Mouse (Mus musculus) spleen, embryonic (tissue): ENCODE measurements at regions not wholly inside any gene's neighbourhood (a gene's known extent, or its start where the extent isn't known, plus 50 kb on each side); places are given as distances from the start of the nearest gene placed in this dataset.

Source experiments
- CTCF ChIA-PET: fragments of 350-600 bp; sonication (Branson Sonifier 250); formaldehyde crosslinking; loops from one replicate; lab custom pipeline; 2022; lab: Charles Lee

DNA sequence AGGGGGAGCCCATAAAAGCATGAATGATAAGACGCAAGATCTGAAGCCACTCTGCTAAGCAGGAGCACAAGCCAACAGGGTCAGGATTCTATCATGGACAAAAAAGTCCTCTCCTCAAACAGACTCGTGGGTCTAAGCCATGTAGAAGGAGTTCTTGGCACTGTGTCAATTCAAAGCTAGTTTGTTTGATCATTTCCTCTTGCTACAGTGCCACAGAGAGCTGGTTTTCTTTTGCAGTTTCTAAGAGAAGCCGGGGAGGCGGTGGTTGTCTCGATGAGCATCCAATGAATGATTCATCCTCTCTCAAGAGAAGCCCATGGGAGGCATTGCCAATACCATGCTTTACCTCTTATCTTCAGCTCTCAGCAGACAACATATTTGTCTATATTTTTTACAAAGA, 284.6 kb upstream of the Noct start:
- CTCF ChIA-PET = no interaction called here

DNA sequence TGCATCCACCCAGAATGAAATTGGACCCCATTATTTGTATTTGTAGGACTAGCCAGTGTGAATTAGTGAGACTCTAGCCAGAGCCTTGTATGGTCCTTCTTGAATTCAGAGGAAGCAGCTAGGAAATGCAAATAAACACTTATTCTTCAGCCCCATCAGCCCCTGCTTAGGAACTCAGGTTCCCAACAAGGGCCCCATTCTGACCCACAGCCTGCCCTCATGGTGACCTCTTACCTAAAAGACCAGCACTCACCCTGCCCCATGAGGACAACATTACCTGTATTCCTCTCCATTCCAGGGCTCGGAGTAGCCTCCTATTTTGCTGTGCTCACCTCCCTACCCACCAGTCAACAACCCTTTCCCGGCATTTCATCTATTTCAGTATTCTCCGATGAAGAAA, 283.6 kb upstream of the Noct start:
- CTCF ChIA-PET = no interaction called here

DNA sequence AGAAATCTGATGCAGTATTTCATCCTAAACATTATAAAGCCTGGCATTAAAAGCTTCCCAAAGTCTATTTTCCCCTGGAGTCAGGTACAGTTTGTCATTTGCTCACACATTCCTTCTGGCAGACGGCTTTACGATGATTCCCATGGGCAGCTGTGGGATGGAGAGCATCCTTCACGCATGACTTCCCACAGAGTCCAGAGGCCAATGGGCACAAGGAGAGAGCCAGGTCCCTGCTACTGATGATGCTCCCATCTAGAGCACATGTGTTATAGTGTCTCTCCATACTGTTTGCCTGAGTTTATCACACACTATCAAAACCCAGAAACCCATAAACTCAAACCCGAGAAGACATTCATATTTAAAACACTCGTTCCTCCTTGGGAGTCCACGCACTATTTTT, 270.8 kb upstream of the Noct start:
- CTCF ChIA-PET = no interaction called here

DNA sequence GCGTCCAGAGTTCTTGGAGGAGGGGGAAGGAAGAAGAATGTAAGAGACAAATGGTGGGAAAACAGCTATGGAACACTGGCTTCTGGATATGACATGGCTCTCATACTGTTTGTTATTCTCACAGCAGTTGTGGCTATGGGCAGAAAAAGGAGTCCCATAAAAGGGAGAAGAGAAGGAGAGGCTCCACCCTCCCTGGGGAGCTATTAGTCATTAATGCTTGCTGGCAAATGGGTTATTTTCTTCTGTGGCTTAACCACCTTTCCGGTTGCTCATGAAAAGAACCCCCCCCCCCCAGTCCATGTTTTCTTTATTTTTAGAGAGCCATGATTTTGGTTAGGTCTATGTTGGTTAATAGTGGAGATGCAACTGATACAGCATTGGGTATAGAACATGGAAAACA, 253.9 kb upstream of the Noct start:
- CTCF ChIA-PET = no interaction called here

DNA sequence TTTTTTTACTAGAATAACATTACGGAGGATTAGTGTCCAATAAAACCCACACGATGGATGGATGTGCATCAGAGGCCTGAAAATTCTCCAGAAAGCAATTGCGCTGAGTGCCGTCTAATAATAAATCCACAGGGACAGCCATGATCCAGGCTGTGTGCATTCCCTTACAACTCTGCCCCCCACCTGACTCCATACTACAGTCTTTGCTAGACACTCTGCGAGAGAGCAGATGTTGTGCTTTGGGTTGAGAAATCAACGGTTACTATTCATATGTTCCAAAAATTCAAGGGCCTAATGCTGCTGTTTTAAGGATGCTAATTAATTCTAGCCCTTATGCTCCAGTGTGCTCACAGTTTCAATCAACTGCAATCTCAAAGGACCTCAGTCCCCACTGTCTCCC, 251.2 kb upstream of the Noct start:
- CTCF ChIA-PET = no interaction called here

DNA sequence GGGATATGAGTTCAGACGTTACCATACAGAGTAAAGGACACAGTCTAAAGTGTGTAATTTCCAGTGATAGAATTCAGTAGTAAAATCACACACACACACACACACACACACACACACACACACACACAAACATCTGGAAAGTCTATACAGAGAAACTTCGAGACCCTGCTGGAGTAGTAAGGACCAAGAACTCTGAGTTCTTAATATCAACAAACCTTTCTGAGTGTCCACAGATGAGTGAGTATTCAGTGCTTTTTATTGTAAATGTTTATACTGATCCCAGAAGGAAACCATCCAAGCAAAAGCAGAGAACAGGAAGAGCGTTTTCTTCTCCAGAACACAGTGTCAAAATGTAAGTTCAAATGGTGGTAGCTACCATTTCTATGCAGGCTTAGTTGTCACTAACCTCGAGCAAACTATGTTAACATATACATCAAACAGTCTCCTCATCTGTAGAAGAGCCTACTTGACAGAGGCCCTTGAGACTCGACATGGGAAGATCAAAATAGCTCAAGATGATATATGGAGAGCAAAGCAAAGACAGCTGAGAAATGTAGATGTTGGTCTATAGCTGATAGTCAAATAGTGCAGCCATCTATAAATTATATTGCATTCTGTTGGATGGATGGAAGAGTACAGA, 248.0 kb upstream of the Noct start:
- CTCF ChIA-PET = no interaction called here

DNA sequence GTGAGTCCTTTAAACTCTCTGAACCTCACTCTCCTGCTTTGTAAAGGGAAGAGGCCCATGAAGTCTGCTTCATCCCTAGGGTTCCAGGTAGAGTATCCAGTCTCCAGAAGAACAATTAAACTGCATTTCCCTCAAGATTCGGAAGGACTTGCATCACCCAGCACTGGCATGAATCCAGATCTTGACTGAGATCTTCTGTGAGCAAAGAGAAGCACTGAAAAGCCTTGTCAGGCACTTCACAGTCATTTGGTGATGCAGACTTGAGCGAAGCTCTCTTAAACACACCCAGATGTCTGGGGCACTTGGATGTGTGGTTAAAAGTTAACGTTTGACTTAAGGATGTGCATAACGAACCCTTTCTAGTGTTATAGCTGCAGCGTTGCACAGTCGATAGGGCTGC, 247.4 kb upstream of the Noct start:
- CTCF ChIA-PET = no interaction called here

DNA sequence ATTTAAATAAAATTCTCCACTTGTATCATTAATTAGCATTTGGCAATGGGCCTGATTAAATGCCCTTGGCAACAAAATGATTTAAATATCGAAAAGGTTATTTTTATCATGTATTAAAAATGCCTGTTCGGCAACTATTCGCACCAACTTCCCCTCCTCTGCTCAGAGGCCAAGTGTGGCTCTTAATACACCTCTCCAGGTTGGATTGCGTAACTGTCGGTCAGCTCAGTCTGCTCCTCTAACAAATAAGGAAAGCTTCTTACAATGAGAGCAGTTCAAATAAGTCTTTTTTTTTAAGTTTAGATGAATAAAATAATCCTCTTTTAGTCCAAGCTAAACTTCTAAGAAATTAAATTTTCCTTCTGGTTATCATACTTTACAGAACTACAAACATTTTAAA, 245.6 kb upstream of the Noct start:
- CTCF ChIA-PET = no interaction called here

DNA sequence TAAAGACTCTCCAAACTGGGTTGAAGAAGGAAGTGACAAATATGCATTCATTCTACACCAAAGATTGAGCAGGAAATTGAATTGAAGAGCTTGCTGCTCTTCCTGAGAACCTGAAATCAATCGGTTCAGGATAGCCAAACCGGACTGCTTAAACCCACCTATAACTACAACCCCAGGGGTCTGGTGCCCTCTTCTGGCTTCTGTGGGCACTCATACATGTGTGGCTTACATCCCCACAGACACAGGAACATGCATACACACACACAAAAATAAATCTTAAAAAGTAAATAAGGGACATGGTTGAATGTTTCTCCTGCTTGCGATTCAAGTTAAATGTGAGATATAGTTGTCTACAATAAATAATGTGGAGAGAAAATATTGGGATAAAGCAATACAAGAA, 244.7 kb upstream of the Noct start:
- CTCF ChIA-PET = no interaction called here

DNA sequence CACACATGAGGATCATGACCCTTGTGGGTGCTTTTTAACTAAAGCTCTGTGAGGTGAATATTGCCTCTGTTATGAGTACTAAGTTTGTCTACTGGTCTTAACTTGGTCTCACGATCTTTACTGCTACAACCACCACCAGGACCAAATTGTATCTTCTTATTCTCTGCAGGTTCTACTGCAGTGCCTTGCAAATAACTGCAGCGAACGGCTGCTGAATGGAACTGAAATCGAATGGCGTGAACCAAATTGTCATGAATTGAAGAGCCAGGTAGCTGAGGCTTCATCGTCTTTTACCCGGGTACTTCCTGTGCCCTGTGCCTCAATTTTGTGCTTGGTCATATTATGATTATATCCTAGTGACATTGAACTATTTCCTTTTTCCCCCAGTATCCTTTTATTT, 242.5 kb upstream of the Noct start:
- CTCF ChIA-PET = no interaction called here

DNA sequence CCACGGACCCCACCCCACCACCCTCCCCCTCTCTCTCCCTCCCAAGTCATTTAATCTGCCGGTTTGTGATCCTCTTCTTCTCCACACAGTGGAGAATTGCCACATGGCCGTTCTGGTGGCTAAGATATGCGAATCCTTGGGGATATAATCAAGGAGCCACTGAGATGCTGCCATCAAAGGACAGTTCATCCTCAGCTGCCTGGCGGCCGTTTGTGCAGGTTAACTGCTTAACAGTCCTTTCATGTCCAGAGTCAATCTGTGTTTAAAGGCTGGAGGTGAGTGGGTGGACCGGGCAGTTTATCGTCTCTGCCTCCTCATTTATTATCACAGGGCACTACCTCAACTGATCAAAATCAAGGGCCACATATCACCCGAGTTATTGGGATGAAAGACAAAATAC, 241.6 kb upstream of the Noct start:
- CTCF ChIA-PET = no interaction called here

DNA sequence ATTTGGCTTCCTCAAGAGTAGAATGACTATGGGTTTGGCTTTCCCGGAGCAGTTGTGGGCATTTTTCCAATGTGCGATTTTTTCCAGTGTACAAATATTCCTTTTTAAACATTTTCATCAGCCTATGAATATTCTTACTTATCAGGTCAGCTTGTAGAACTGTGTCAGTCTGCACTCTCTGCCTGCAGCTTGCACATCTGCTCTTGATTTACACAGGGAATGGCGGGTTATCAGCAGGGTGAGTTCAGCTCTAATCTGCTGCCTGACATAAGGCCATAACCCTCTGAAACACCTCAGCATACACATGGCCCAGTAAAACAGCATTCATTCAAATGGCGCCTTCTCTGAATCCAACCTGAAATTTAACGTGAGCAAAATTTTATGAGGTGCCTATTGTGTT, 241.1 kb upstream of the Noct start:
- CTCF ChIA-PET = no interaction called here

DNA sequence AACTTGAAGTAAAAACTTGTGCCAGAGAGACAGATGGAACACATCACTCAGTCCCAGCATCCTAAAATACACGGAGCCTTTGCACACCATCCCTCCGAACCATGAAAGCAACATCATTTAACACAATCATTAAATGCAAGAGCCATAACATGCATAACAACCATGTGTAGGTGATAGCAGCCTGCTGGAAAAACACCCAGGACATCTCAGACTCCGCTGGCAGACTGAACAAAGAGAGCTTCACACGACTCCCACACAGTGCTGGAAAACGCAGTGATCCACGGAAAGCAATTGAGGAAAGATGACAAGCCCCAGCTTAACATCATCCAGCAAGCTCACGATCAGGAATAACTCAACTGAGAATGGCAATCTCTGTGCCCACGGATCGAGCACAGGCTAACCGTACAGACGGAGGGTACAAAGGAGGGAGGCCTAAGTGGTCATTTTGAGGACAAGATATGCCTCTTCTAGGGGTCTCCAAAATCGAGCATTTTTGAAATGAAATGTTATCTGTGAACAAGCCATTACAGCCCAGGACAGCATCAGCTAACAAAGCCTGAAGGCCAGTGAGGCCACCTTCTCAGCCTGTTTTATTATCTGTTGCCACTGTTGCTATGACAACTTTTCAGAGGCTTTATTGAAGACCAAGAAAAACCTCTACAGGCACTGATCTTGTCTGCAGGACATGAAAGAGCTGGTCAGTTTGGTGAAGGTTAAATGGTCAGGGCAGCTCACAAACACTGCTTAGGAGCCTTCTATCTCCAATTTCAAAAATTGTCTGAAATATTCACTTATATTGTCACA, 240.1 kb upstream of the Noct start:
- CTCF ChIA-PET = no interaction called here

DNA sequence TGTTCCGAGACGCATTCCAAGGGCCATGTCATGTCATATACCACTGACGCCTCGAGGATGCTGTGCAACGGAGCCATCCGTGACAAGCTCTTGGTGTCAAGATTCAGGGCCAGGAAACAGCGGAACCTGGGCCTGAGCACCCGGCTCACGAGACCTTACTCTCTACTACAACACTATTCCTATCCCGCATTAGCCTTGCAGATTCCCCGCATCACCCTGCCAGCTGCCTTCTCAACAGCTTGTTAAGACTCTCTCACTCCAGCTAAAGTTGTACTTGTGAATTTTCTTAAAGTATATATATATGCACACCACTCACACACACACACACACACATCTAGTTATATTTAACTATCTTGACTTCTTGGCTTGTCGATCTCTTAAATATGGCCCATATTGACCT, 236.4 kb upstream of the Noct start:
- CTCF ChIA-PET = no interaction called here

DNA sequence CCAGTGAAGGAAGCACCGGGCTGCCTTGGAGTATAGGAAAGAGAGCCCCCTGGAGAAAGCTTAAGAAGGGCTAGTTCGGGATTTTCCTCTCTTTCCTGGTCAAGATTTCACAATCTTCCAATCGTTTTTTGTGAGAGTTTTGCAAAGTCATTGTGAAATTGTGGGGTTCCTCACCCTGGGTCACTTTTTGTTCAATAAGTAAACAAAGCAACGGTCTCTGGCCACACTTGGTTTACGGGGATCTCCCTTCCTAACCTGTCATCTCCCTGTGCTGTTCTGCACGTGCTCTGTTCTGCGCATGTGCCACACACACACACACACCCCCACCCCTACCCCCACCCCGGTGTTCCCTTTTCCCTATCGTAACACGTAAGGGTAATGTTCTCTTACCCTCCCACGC, 233.4 kb upstream of the Noct start:
- CTCF ChIA-PET = no interaction called here

DNA sequence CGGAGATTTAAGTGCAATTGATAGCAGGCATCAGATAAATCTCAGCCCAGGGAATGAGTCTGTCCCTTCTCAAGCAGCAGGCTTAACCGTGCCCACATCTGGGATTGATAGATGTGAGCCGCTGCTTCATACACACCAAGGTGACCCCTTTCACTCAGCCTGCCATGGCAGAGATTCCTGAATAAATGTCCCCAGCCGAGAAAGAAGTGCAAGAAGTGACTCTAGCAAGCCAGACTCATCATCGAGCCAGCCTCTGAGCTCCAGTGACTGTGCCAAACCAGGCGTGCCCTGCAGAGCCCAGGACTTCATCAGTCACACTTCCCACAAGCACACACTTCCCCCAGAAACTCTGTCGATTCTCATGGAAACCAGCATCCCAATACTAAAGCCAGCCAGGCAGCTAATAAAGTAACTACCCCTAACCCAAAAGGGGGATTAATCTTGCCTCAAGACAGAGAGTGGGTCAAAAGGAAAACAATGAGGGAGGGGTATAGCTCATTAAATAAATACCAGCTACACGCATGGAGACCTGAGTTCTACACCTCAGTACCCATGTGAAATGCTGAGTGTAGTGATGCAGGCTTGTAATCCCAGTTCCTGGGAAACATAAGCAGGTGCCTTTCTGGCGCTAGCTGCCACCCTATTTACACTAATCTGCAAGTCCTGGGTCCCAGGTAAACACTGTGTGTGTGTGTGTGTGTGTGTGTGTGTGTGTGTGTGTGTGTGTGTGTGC, 231.5 kb upstream of the Noct start:
- CTCF ChIA-PET = interaction anchor here (0.7 kb wide), 1 partner anchor 65 kb away, joined by 5 read pairs; no protein-coding TSS in a partner anchor

DNA sequence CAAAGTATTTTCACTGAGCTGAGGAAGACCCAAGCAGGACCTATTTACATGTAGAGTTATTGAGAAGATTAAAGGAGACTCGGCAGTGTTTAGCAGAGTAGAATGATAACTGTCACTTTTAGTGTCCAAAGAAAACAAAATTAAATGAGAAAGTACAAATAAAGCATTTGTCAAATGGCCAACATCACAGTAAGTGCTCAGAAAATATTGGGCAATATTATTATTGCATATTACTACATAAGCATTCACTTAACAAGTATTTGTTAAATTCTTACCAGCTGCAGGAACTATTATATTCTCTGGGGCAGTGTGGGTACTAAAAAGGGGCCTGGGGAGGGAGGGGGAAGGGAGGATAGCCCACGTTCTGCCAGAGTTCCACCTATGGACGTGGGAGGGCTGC, 224.5 kb upstream of the Noct start:
- CTCF ChIA-PET = no interaction called here

DNA sequence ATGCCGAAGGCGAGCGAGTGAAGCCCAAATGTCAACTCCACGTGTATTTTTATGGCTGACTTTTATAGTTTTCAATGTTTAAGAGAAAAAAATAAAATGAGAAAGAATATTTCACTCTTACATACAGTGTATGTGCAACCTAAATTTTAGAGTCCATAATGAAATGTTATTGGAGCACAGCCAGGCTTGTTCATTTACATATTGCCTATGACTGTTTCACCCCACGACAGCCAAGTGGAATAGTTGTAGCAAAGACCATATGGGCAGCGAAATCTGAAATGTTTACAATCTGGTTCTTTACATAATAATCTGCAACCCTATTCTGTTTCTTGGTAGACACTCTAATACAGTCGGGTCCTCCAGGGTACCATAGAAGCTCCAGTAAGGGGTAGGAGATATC, 223.3 kb upstream of the Noct start:
- CTCF ChIA-PET = no interaction called here

DNA sequence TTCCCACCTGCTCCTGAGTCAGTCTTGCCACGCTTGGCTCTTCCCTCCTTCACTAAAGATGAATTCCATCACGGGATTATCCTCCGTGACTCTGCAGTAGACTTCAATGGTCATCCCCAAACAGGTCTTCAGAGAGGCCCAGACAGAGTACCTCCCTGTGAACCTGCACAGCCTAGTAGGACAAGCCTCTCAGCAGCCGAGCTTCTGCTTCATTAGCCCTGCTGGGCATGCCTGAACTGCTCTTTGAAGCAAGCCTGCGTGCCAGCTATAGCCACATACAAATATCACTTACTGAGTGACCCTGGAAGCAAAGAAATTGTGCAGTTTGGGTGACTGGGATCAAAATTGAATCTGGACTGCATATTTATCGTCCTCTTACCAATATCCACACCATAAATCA, 221.6 kb upstream of the Noct start:
- CTCF ChIA-PET = no interaction called here

DNA sequence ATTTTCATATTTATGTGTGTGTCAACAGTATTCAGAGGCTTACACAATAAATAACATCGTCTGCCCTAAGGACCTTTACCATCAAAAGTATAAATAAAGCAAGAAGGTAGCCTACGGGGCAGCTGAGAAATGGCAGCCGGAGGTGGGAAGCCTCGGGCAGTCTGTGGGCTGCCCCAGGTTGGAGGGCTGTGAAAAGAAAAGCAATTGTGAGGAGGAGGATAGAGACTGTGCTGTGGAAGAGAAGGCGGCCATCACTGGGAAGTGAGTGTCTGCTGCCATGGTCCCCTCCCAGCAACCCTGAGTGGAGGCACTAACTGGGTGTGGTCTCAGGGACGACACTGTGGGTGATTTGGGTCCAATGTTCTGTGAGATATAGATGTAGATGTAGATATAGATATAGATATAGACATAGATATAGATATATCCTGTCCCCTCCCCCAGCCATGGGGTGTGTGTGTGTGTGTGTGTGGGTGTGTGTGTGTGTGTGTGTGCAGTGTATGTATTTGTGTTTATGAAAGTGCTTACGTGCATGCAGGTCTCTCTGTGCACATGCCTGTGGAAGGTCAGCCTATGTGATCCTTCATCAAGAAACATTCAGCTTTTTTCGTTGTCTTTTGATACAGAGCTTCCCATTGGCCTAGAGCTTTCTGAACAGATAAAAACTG, 220.6 kb upstream of the Noct start:
- CTCF ChIA-PET = no interaction called here

DNA sequence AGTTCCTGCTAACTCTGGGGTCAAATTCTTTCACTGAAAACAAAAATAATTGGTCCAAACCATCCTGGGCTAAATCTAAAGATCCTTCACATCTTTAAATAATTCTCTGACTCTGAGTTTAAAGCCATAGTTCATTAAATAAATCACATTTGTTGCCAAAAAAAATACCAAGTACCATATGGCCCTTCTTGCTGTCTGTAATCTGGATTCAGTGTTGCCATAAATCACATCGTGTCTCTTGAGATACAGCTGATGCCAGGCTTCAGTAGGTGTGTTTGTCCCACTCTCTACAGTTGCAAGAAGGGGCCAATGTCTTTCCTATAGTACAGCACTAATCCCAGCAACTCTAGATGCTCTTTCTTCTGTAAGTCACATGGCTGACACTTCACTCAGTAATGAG, 220.0 kb upstream of the Noct start:
- CTCF ChIA-PET = no interaction called here

DNA sequence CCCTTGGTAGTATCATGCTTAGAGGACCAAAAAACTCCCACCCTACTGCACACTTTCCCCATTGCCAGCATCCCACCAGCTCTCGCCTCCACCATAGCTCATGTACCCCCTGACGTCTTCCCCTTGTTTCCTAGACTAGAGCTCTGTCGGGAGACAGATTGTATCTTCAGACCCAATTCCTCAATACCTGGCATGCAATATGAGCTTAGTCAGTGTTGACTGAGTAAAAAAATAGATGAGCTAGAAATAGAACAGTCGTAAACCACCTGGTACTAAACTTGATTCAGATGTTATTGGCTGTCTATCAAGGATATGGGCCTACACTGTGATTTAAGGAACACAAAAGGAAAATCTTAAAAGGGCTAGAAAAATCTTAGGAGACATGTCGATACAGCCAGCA, 215.1 kb upstream of the Noct start:
- CTCF ChIA-PET = no interaction called here
